In the genomic region with DNA sequence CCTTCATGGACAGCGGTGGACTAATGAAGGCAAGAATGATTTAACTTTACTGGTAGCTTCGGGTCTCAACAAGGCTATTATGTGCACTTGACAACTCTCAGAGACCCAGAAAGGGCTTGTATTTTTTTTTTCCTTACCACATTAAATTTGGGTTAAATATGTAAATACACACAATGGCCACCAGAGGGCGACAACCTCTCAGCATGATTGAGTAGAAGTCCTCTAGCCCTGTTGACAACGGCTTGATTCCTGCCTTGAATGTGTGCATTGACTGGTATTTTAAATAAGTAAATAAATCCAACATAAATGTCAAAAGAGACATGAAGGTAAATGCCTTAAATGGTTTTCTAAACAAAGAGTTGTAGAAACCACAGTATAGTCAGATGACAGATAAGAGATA, we compare ENCODE assay signal across 9 mouse cellular contexts. TPM values are rescaled to one million over a fixed set of nuclear protein-coding genes. Genes with fewer than 3 reads are reported as not detected.
A peak's percentile ranks its signal among the peaks of the same experiment; 100 is the strongest.
DNase-seq lines count a peak whose midpoint lies in the region; ATAC-seq and TF ChIP-seq lines count a peak whose summit lies in the region.
"Had no signal": no experiment of that assay in that cellular context is flagged by ENCODE, and none has a peak within 500 bp of the region (broad histone marks: within the 10 kb centered on the region; RNA-seq: fewer than 3 reads in every experiment).

No protein-coding gene starts in this region.

- H3K9me3 ChIP-seq in hindbrain, embryonic 14.5 days (ENCODE audit: control insufficient read depth, low read length): no peaks in the 10 kb centered on the region
- H3K9me3 ChIP-seq in hindbrain, embryonic 12.5 days (replicated peaks): no peaks in the 10 kb centered on the region
- no peaks in the 10 kb centered on the region for H3K9me3 ChIP-seq in ES-E14 (ENCODE audit: control insufficient read depth, insufficient read depth, low read depth, low read length)
- H3K9me3 ChIP-seq: liver, embryonic 15.5 days had no signal

- in situ Hi-C loops in ES-E14 (cut with MboI; ENCODE audit: low sequenced_read_pairs in 2 of 2, unreplicated experiment in 2 of 2): loop anchor here in 1 of 2 experiments (5.0 kb wide), 1 partner anchor 176 kb away; no protein-coding TSS in a partner anchor

- peak; percentile 84 for DNase-seq in hindbrain, embryonic 14.5 days (ENCODE audit: low spot score)
- DNase-seq in 416B (ENCODE audit: low read depth) (peak; percentile 62), ES-E14 (ENCODE audit: low read depth, low spot score) (peak; percentile 71)
- peak; percentile 76 to 82 for DNase-seq in cerebellum, postnatal 14 days
- peak; percentile 69 to 72 for DNase-seq in kidney, postnatal 4 days

- H3K9ac ChIP-seq in hindbrain, embryonic 14.5 days: no peak overlapping the region
- H3K9ac ChIP-seq in hindbrain, embryonic 12.5 days: no peak overlapping the region
- no peak overlapping the region for H3K9ac ChIP-seq in ES-E14 (ENCODE audit: insufficient read depth, low read depth, low read length, poor library complexity, severe bottlenecking)
- H3K9ac ChIP-seq: liver, embryonic 15.5 days had no signal

- H3K4me1 ChIP-seq in hindbrain, embryonic 14.5 days (replicated peaks; ENCODE audit: control insufficient read depth, insufficient read depth, low read length): no peaks in the 10 kb centered on the region
- no peaks in the 10 kb centered on the region for H3K4me1 ChIP-seq in hindbrain, embryonic 12.5 days
- H3K4me1 ChIP-seq in ES-E14 (ENCODE audit: control insufficient read depth in 2 of 2, insufficient read depth in 2 of 2, low read length in 2 of 2, poor library complexity in 1 of 2): no peaks in the 10 kb centered on the region
- H3K4me1 ChIP-seq: liver, embryonic 15.5 days had no signal

- H3K4me2 ChIP-seq in hindbrain, embryonic 14.5 days (replicated peaks): no peak overlapping the region
- no peak overlapping the region for H3K4me2 ChIP-seq in hindbrain, embryonic 12.5 days (replicated peaks)
- H3K4me2 ChIP-seq: liver, embryonic 15.5 days had no signal

- H3K4me3 ChIP-seq in hindbrain, embryonic 14.5 days (replicated peaks; ENCODE audit: low read length): no peak overlapping the region
- H3K4me3 ChIP-seq in hindbrain, embryonic 12.5 days: no peak overlapping the region
- H3K4me3 ChIP-seq in ES-E14 (ENCODE audit: insufficient read depth in 1 of 2, low read depth in 1 of 2, low read length in 2 of 2, poor library complexity in 1 of 2, severe bottlenecking in 1 of 2): no peak overlapping the region
- H3K4me3 ChIP-seq: liver, embryonic 15.5 days had no signal

- no peak overlapping the region for H3K27ac ChIP-seq in hindbrain, embryonic 14.5 days
- H3K27ac ChIP-seq in hindbrain, embryonic 12.5 days: no peak overlapping the region
- no peak overlapping the region for H3K27ac ChIP-seq in ES-E14 (ENCODE audit: insufficient read depth, low read depth, low read length, poor library complexity, severe bottlenecking)
- H3K27ac ChIP-seq: liver, embryonic 15.5 days had no signal

- no peaks in the 10 kb centered on the region for H3K27me3 ChIP-seq in hindbrain, embryonic 14.5 days (ENCODE audit: control insufficient read depth, insufficient read depth, low read length)
- no peaks in the 10 kb centered on the region for H3K27me3 ChIP-seq in hindbrain, embryonic 12.5 days
- H3K27me3 ChIP-seq: liver, embryonic 15.5 days had no signal

- no peaks in the 10 kb centered on the region for H3K36me3 ChIP-seq in hindbrain, embryonic 14.5 days (replicated peaks; ENCODE audit: control insufficient read depth, insufficient read depth)
- H3K36me3 ChIP-seq in hindbrain, embryonic 12.5 days: no peaks in the 10 kb centered on the region
- no peaks in the 10 kb centered on the region for H3K36me3 ChIP-seq in ES-E14 (ENCODE audit: control insufficient read depth, insufficient read depth, low read length, poor library complexity, severe bottlenecking)
- H3K36me3 ChIP-seq: liver, embryonic 15.5 days had no signal

- WGBS in hindbrain, embryonic 14.5 days: 11% methylated on average over 4 of the region's 4 CpGs
- 14% methylated on average over 4 of the region's 4 CpGs for WGBS in hindbrain, embryonic 12.5 days

- no peak for ATAC-seq in hindbrain, embryonic 14.5 days (ENCODE audit: low FRiP score)
- no peak for ATAC-seq in hindbrain, embryonic 12.5 days (ENCODE audit: low FRiP score)
- peak; percentile 57; the same call in 1 of the 2 replicates for ATAC-seq in megakaryocyte-erythroid progenitor cell, adult 5-6 weeks (replicated peaks; ENCODE audit: low FRiP score, low TSS enrichment, poor library complexity, severe bottlenecking)
- ATAC-seq in granulocyte monocyte progenitor cell, adult 5-6 weeks (replicated peaks; ENCODE audit: poor library complexity, severe bottlenecking): no peak

TF ChIP-seq in ES-E14, 5 proteins besides CTCF, POLR2A, EP300 and RAD21:
- TF ChIP-seq ZNF384 (IDR thresholded peaks at IDR 0.05; ENCODE audit: low read depth, low read length) (peak; percentile 72), CHD2 (IDR thresholded peaks at IDR 0.05; ENCODE audit: low read depth, low read length) (no peak), ZC3H11A (IDR thresholded peaks at IDR 0.05; ENCODE audit: borderline replicate concordance, low read depth, low read length) (peak; percentile 74; the same call in 1 of the 2 replicates)

RNA-seq across cellular contexts. Expression of a gene that starts 39.5 kb away (rescaled TPM):
- polyA plus RNA-seq in hindbrain, embryonic 14.5 days (2014; fragmentation: Nextera tagmentation; extraction: Ambion mirVana): 14.3 and 16.2 TPM in 2 replicates
- 38.8 and 46.5 TPM in 2 replicates for polyA plus RNA-seq in hindbrain, embryonic 12.5 days (2016; fragmentation: Nextera tagmentation; extraction: Ambion mirVana)
- 2.4 TPM in 2 replicates for total RNA-seq in ES-E14 (2012; rRNA removed)
- total RNA-seq in megakaryocyte-erythroid progenitor cell, adult 5-6 weeks (2014; fragmentation: Nextera tagmentation): not detected in 2 replicates
- not detected in 2 replicates for total RNA-seq in megakaryocyte-erythroid progenitor cell, adult 5-6 weeks (2017)
- not detected in 2 replicates for total RNA-seq in granulocyte monocyte progenitor cell, adult 5-6 weeks (2014; fragmentation: Nextera tagmentation)
- not detected in 2 replicates for total RNA-seq in granulocyte monocyte progenitor cell, adult 5-6 weeks (2017)
